Mouse (Mus musculus) embryo, embryonic 9.5 days (tissue): ENCODE results near the gene Mrpl41.

Experiments
- DNase-seq: peaks from one replicate; pipeline ENCODE4 v3.0.0-alpha.2; 2017; ENCODE audit errors: extremely low spot score

Mrpl41 gene

GRCm38 (mm10) chr2:24935057-24935796 lies 39.7 kb downstream of the Mrpl41 start, which contains the start of gene Arrdc1:
Gene Arrdc1 (minus strand): TSS chr2:24935252.
- peak; percentile 95 for DNase-seq

- DNase-seq: no peak
These were observed 40.4 kb downstream of the Mrpl41 start for GRCm38 (mm10) chr2:24934441-24934963.

GRCm38 (mm10) chr2:24929593-24929992 lies 45.3 kb downstream of the Mrpl41 start:
- no peak for DNase-seq

DNA sequence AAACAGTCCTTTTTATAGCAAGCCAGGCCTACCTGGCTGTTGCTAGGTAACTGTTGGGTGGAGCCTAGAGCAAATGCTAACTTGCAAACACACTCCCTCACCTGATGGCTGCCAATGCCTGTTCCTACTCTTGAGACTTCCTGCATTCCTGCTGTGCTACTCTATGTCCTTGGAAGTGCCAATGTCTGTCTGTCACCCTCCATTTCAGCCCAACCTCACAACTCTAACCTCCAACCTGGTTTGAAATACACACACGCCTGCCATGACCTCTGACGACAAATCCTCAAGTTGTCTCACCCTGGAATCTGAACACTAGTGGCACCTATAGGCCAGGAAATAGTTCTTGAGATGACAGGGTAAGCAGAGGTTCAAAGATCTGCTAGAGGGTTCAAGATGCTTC lies 45.8 kb downstream of the Mrpl41 start:
- DNase-seq: no peak

DNA sequence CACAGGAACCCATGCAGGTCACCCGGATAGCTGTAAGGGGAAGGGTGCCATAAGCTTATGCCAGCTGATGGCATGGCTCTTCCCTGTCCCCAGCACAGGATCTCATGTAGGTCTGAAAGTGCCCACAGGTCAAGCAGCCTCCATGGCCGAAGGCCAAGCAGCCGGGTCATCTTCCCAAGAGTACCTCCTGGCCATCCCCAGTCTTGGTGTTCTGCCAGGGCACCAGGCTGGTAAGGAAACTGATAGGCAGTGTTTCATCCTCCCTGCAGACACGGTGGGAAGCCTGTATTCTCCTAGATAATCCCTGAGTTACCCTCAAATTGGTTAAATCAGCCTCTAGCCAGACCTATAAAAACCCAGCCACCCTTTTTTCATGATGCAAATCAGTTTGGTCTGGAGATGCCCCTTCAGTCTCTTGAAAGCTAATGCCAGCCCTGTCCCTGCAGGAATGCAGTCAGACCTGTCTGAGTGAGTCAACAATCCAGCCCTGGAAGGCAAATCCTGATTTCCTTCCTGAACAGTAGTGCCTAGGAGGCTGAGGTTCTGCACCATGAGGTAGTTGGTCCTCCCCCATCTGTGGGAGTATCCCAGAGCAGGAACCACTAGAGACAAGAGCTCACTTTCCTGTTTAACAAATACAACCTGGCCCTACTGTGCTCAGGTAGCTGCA lies 47.0 kb downstream of the Mrpl41 start:
- DNase-seq: no peak

DNA sequence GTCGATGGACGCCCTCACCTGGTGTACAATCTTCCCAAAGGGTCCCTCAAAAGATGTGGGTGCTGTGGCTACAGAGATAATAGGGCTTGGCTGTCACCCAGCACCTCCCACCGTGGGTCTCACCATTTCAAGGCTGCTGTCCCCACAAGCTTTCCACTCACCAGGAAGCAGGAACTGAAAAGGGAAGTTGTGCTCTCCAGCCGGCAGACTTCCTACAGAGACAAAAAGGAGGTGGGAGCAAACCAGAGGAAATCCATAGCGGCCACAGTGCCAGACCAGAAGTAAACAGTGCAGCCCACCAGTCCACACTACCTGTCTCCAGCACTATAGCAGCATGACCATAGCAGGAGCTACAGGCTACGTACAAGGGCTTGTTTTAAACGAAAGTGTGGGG lies 47.9 kb downstream of the Mrpl41 start:
- no peak for DNase-seq

DNA sequence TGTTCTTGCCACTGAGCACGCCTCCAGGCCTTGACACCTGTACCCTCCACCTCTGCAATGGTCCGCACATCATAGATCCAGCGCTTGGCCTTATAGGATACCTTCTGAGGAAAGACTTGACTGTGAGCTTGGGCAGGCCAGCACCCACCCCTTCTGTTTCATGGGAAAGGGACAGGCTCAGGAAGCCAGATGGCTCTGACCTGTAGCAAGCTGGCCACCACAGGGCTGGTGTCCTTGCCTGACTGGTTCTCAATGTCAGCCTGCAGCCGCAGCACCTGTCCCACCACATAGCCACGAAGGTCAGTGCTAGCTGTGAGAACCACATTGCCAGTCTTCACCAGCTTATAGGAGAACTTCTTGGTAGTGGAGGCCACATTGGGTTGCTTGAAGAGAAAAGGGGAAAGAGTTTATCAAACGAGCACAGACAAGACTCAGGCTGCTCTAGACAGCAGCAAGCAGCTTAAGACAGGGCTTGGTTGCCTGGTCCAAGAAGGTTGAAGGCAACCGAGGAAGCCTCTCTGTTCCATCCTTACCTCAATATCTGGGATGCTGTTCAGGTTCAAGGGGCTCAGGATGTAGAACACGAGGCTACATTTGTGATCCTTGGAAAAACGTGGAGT lies 48.4 kb downstream of the Mrpl41 start:
- DNase-seq: no peak

DNA sequence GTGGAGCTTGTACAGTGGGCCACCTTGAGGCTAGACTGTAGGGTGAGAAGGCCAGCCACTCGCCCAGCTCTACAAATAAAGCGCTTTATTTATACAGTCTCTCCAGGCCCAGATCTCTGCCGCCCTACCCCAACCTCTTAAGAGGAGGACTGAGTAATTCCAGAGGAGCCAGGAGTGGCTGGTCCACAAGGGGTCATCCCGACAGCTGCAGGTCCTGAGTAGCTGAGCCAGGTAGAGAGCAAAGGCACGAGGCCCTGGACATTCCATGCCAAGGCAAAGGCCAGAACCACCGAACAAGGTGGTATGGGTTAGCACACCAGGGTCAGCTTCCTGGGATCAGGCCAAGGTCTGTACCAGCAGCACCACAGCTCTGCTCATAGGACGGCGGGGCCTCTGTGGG lies 49.6 kb downstream of the Mrpl41 start:
- DNase-seq: no peak
